Mouse (Mus musculus) CH12.LX (cell line): ENCODE measurements around the gene Fam107a. TPM values are rescaled to one million over a fixed set of nuclear protein-coding genes. Genes with fewer than 3 reads are reported as not detected.

Experiments used
- DNase-seq: peaks from one replicate; pipeline ENCODE4 v3.0.0-alpha.2; 2013; ENCODE audit errors: extremely low read depth
- H3K27ac ChIP-seq: 2 replicates; pipeline ENCODE4 v1.5.1; 2012; ENCODE audit warnings: low read depth, mild to moderate bottlenecking, control low read depth, moderate library complexity; ENCODE audit not compliant: insufficient read depth
- H3K27me3 ChIP-seq: replicated peaks from 2 replicates; pipeline ENCODE3; 2012; ENCODE audit warnings: inconsistent platforms
- H3K36me3 ChIP-seq, 2 experiments: replicated peaks in 1 of 2; 2 replicates each; pipeline versions ENCODE3 to v1.6.1; 2012; ENCODE audit warnings: inconsistent platforms in 1 of 2, low read length in 1 of 2, mild to moderate bottlenecking in 1 of 2, mixed read lengths in 1 of 2, moderate library complexity in 1 of 2; ENCODE audit not compliant: control insufficient read depth in 1 of 2, insufficient read depth in 1 of 2
- H3K4me1 ChIP-seq, 2 experiments: 2 replicates each; pipeline ENCODE4 v1.6.1; 2012; ENCODE audit warnings: inconsistent platforms in 1 of 2, moderate library complexity in 1 of 2; ENCODE audit not compliant: insufficient read depth in 2 of 2, control insufficient read depth in 1 of 2
- H3K4me2 ChIP-seq: 2 replicates; pipeline ENCODE4 v1.6.1; 2012; ENCODE audit warnings: low read depth, mild to moderate bottlenecking, control low read depth; ENCODE audit not compliant: poor library complexity, insufficient read depth, severe bottlenecking
- H3K4me3 ChIP-seq, 3 experiments: fragments of 150-350 bp in 1 of 3; sonication (generic) in 1 of 3; replicated peaks in 1 of 3; 2 replicates each; pipeline versions ENCODE3 to v1.5.1; 2011 to 2012; ENCODE audit warnings: low read depth in 2 of 3, low read length in 2 of 3, mild to moderate bottlenecking in 2 of 3, moderate library complexity in 2 of 3, control low read depth in 1 of 3, improper control_type of control experiment in 1 of 3, inconsistent platforms in 1 of 3, mixed read lengths in 1 of 3; ENCODE audit not compliant: poor library complexity in 1 of 3
- H3K79me2 ChIP-seq: replicated peaks from 2 replicates; pipeline ENCODE4 v1.6.1; 2012; ENCODE audit warnings: mild to moderate bottlenecking, moderate library complexity; ENCODE audit not compliant: control insufficient read depth, poor library complexity, insufficient read depth, severe bottlenecking; ENCODE audit errors: extremely low read depth
- H3K9ac ChIP-seq: 2 replicates; pipeline ENCODE4 v1.6.1; 2012; ENCODE audit warnings: low read depth, mild to moderate bottlenecking, control low read depth, moderate library complexity; ENCODE audit not compliant: insufficient read depth
- H3K9me3 ChIP-seq: replicated peaks from 2 replicates; pipeline ENCODE3; 2012; ENCODE audit warnings: low read length, inconsistent platforms, mixed read lengths
- CTCF ChIP-seq, 2 experiments: IDR thresholded peaks in 1 of 2; conservative IDR thresholded peaks in 1 of 2; 2 replicates each; pipeline ENCODE4 v1.5.1; 2011 to 2012; ENCODE audit warnings: low read depth in 2 of 2, low read length in 2 of 2, improper control_type of control experiment in 1 of 2, inconsistent platforms in 1 of 2, mild to moderate bottlenecking in 1 of 2, moderate library complexity in 1 of 2
- EP300 ChIP-seq: IDR thresholded peaks from 2 replicates; pipeline ENCODE4 v1.6.1; 2011; ENCODE audit warnings: low read length, improper control_type of control experiment
- HCFC1 ChIP-seq: IDR thresholded peaks from 2 replicates; pipeline ENCODE4 v1.6.1; 2012; ENCODE audit warnings: low read depth, mild to moderate bottlenecking, inconsistent platforms, low read length, improper control_type of control experiment
- MAFK ChIP-seq: IDR thresholded peaks from 2 replicates; pipeline ENCODE4 v1.6.1; 2011; ENCODE audit warnings: low read length, improper control_type of control experiment; ENCODE audit not compliant: insufficient replicate concordance
- MAZ ChIP-seq: IDR thresholded peaks from 2 replicates; pipeline ENCODE4 v1.6.1; 2012; ENCODE audit warnings: low read depth, mild to moderate bottlenecking, inconsistent platforms, low read length, improper control_type of control experiment, moderate library complexity
- MEF2A ChIP-seq: IDR thresholded peaks from 2 replicates; pipeline ENCODE4 v1.6.1; 2014; ENCODE audit warnings: low read depth, mild to moderate bottlenecking, inconsistent platforms, low read length, improper control_type of control experiment, borderline replicate concordance
- RAD21 ChIP-seq: IDR thresholded peaks from 2 replicates; pipeline ENCODE4 v1.6.1; 2011; ENCODE audit warnings: low read depth, mild to moderate bottlenecking, low read length, improper control_type of control experiment, moderate library complexity
- RCOR1 ChIP-seq: conservative IDR thresholded peaks from 2 replicates; pipeline ENCODE4 v1.6.1; 2012; ENCODE audit warnings: low read depth, mild to moderate bottlenecking, inconsistent platforms, low read length, improper control_type of control experiment
- USF2 ChIP-seq: conservative IDR thresholded peaks from 2 replicates; pipeline ENCODE4 v1.6.1; 2011; ENCODE audit warnings: low read depth, low read length, improper control_type of control experiment
- ZMIZ1 ChIP-seq: IDR thresholded peaks from 2 replicates; pipeline ENCODE4 v1.6.1; 2012; ENCODE audit warnings: low read depth, mild to moderate bottlenecking, inconsistent platforms, low read length, improper control_type of control experiment
- dilution Hi-C: fragments of 300-500 bp; cut with MboI; formaldehyde crosslinking; loops from 2 replicates; pipeline ENCODE4 v1.14.3; 2020; ENCODE audit warnings: low sequenced_read_pairs; ENCODE audit not compliant: extremely low pct_unique_long_range_greater_than_20kb, extremely low pct_ligation_motif_present
- in situ Hi-C: fragments of 300-500 bp; cut with MboI; formaldehyde crosslinking; loops from 3 replicates; pipeline ENCODE4 v1.14.3; 2019; ENCODE audit warnings: low sequenced_read_pairs, low pct_ligation_motif_present, low pct_unique_long_range_greater_than_20kb, mixed read lengths
- polyA plus RNA-seq: library from polyadenylated mRNA; unstranded; fragments of >175 nt; gene quantifications from 2 replicates; pipeline ENCODE4 v1.2.1, GENCODE M21; 2012; ENCODE audit warnings: low read depth; ENCODE audit not compliant: insufficient read length
- total RNA-seq, 2 experiments: library from RNA; depleted of rRNA; stranded (reverse); fragments of 300-350 nt in 1 of 2; fragments of >200 nt in 1 of 2; gene quantifications; 2 replicates each; pipeline ENCODE4 v1.2.3; 2012 to 2014

Gene Fam107a
- total and polyA plus RNA-seq, 3 experiments = not detected

DNA sequence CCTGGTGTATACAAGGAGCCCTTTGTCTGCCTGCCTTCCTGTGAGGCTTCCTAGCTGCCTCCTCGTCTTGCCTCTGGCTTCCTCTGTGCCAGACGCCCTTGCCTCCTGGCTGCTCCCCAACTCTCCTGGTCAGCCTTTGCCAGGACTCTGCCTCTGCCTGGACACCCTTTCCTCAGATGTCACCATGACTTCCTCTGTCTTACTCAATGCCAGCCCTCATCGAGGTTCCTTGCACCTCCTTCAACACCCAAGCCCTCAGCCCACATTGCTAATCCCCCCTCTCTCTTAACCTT lies 59.5 kb downstream of the Fam107a start:
- Histone ChIP-seq H3K4me3 (no peak overlapping the region), H3K4me2 (no peak overlapping the region), H3K27ac (no peak overlapping the region), H3K4me1 (peaks cover 3 to 6% of the 10 kb centered on the region in 2 experiments; a peak in 2 of 4 replicates)
- no peak for DNase-seq
- no peak for TF ChIP-seq HCFC1
- TF ChIP-seq RAD21 = no peak
- TF ChIP-seq ZMIZ1 = no peak
- no peak for TF ChIP-seq CTCF (conservative IDR thresholded peaks at IDR 0.05 in 1 of 2, IDR thresholded peaks at IDR 0.05 in 1 of 2; ENCODE audit: low read depth in 2 of 2, low read length in 2 of 2)
- TF ChIP-seq EP300 = no peak
- no peak for TF ChIP-seq RCOR1
- TF ChIP-seq MEF2A = no peak
- TF ChIP-seq MAFK = no peak
- TF ChIP-seq, all 38 proteins: peak for 0
- in situ Hi-C loops = no loop called here
- Histone ChIP-seq H3K9me3 (no peaks in the 10 kb centered on the region), H3K79me2 (no peaks in the 10 kb centered on the region), H3K9ac (no peak overlapping the region), H3K36me3 (no peaks in the 10 kb centered on the region), H3K27me3 (peaks cover 24% of the 10 kb centered on the region)
- dilution Hi-C loops = no loop called here

GRCm38 (mm10) chr14:8257521-8258334 lies 60.1 kb downstream of the Fam107a start:
- Histone ChIP-seq H3K4me2 (no peak overlapping the region), H3K4me3 (no peak overlapping the region), H3K27me3 (peaks cover 24% of the 10 kb centered on the region), H3K27ac (no peak overlapping the region), H3K36me3 (no peaks in the 10 kb centered on the region), H3K9ac (no peak overlapping the region), H3K79me2 (no peaks in the 10 kb centered on the region), H3K9me3 (no peaks in the 10 kb centered on the region), H3K4me1 (peaks cover 3 to 11% of the 10 kb centered on the region in 2 experiments; a peak in 3 of 4 replicates)
- DNase-seq = no peak
- no peak for TF ChIP-seq USF2
- dilution Hi-C loops = no loop called here
- in situ Hi-C loops = no loop called here

DNA sequence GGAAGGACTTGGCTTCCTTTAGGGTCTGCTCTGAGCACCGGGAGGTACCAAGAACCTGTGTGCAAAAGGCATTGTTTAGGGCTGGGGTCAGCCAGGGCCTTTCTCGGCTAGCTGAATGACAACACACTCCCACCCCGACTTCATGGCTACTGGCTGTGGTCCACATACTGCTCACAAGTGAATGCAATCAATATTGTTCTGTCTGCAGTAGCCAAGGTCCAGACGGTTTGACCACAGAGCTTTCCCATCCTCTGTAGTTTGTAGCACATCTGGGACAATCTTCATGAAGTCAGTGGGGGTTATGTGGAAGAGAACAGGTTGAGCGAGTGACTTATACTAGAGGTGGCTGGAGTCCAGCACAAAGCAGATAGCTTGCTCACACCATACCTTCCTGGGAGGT lies 60.9 kb downstream of the Fam107a start:
- peaks cover 2 to 18% of the 10 kb centered on the region in 2 experiments; a peak in 3 of 4 replicates for H3K4me1 ChIP-seq
- no peak overlapping the region for H3K4me2 ChIP-seq
- H3K9me3 ChIP-seq = no peaks in the 10 kb centered on the region
- H3K79me2 ChIP-seq = no peaks in the 10 kb centered on the region
- no peak overlapping the region for H3K27ac ChIP-seq
- in situ Hi-C loops (no loop called here), dilution Hi-C loops (no loop called here)
- TF ChIP-seq MAZ = no peak
- no peak overlapping the region for H3K4me3 ChIP-seq
- no peaks in the 10 kb centered on the region for H3K36me3 ChIP-seq
- no peak for DNase-seq
- H3K9ac ChIP-seq = no peak overlapping the region
- peaks cover 24% of the 10 kb centered on the region for H3K27me3 ChIP-seq
